Mouse (Mus musculus) E14TG2a.4 (cell line): ENCODE measurements around the gene Cmtm6.

ENCODE experiments used
- CTCF ChIP-seq: conservative IDR thresholded peaks from 2 replicates; pipeline ENCODE4 v1.5.1; 2014; ENCODE audit warnings: low read length
- NANOG ChIP-seq: IDR thresholded peaks from 2 replicates; pipeline ENCODE4 v1.6.1; 2014; ENCODE audit warnings: borderline replicate concordance, low read length, mixed read lengths
- POU5F1 ChIP-seq: IDR thresholded peaks from 2 replicates; pipeline ENCODE4 v1.6.1; 2014; ENCODE audit warnings: low read length, borderline replicate concordance

DNA sequence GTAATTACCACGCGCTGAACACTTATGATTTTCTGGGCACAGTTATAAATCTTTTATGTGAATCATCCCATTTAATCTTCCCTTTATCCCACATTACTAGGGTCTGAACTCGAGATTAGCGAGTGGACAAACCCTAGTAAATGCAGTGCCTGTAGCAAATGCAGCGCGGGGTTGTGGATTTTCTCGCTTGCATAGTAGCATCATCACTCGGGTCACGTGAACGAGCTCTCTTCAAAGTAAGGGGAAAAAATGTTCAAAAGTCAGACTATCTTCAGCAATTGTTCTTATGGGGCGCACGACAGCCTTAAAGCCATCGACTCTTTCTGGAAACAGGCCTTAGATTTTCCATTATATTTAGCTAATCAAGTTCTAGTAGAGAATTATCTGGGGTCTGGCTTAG lies 43.3 kb upstream of the Cmtm6 start:
- TF ChIP-seq CTCF (no peak), NANOG (no peak), POU5F1 (no peak)
